In genomic region chr14:115092081-115092480, GRCm38 (mm10) we compare ENCODE assay signal across 8 mouse cellular contexts. TPM values are rescaled to one million over a fixed set of nuclear protein-coding genes. Genes with fewer than 3 reads are reported as not detected.
DNase-seq lines count a peak whose midpoint lies in the region; ATAC-seq lines count a peak whose summit lies in the region.

Gpc5 (plus strand) TSS chr14:115092215.

- ATAC-seq in hindbrain, embryonic 13.5 days (ENCODE audit: low FRiP score): peak; percentile 99

- peaks cover 55% of the 10 kb centered on the region for H3K27me3 ChIP-seq in hindbrain, embryonic 13.5 days

- no peaks in the 10 kb centered on the region for H3K9me3 ChIP-seq in hindbrain, embryonic 13.5 days

- WGBS in hindbrain, embryonic 13.5 days: 1% methylated on average over 31 of the region's 31 CpGs

- peak; percentile 90 for DNase-seq in Muller cell, postnatal 12 days (ENCODE audit: inconsistent ontology term)
- DNase-seq in cerebellum, postnatal 14 days: peak; percentile 92 to 94
- DNase-seq in frontal cortex, postnatal 14 days (ENCODE audit: low spot score in 2 of 2): peak; percentile 72 to 90
- peak; percentile 75 to 80 for DNase-seq in layer of hippocampus, postnatal 25 days (ENCODE audit: extremely low spot score in 1 of 2, low spot score in 1 of 2)
- peak; percentile 89 for DNase-seq in lung, postnatal 14 days
- peak; percentile 91 for DNase-seq in ovary, postnatal 36 days (ENCODE audit: low spot score)
- DNase-seq in thymus, postnatal 14 days: peak; percentile 93

- no peak within 1 kb of the TSS for H3K27ac ChIP-seq in hindbrain, embryonic 13.5 days

- H3K4me2 ChIP-seq in hindbrain, embryonic 13.5 days: peak within 1 kb of the TSS; percentile 77

- H3K4me3 ChIP-seq in hindbrain, embryonic 13.5 days: peak within 1 kb of the TSS; percentile 65

- peaks cover 9% of the 10 kb centered on the region; the same call in 1 of the 2 replicates for H3K4me1 ChIP-seq in hindbrain, embryonic 13.5 days (replicated peaks)

- no peaks in the 10 kb centered on the region for H3K36me3 ChIP-seq in hindbrain, embryonic 13.5 days

- peak within 1 kb of the TSS; percentile 74 for H3K9ac ChIP-seq in hindbrain, embryonic 13.5 days

RNA-seq across cellular contexts. Expression of gene Gpc5, which starts in this region (rescaled TPM):
- polyA plus RNA-seq in hindbrain, embryonic 13.5 days (2015; fragmentation: Nextera tagmentation; extraction: Ambion mirVana): 3.9 and 4.8 TPM in 2 replicates
- total RNA-seq in layer of hippocampus, postnatal 25 days (2021): 10 to 100 TPM; 36.4 to 38.0 TPM
